Mouse (Mus musculus): ENCODE data around the gene Mlf2.

Gene Mlf2

GRCm38 (mm10) chr6:124936681-124937080 lies 5.5 kb downstream of the Mlf2 start:
- DNase-seq: peak; percentile 69

GRCm38 (mm10) chr6:124937493-124937892 lies 6.3 kb downstream of the Mlf2 start:
- no peak for DNase-seq

- DNase-seq: no peak
These were observed 7.4 kb downstream of the Mlf2 start for GRCm38 (mm10) chr6:124938554-124938953.

GRCm38 (mm10) chr6:124941679-124942078 lies 10.5 kb downstream of the Mlf2 start:
- DNase-seq: no peak

- DNase-seq: peak; percentile 74
These were observed 12.3 kb downstream of the Mlf2 start for GRCm38 (mm10) chr6:124943526-124943925.

- no peak for DNase-seq
These were observed 23.0 kb downstream of the Mlf2 start for GRCm38 (mm10) chr6:124953991-124954715.

GRCm38 (mm10) chr6:124955212-124955611 lies 24.0 kb downstream of the Mlf2 start:
- no peak for DNase-seq

- DNase-seq: no peak
These were observed 26.9 kb downstream of the Mlf2 start for GRCm38 (mm10) chr6:124958127-124958526.

GRCm38 (mm10) chr6:124959960-124960359 lies 28.8 kb downstream of the Mlf2 start:
- DNase-seq: no peak

GRCm38 (mm10) chr6:124961021-124961420 lies 29.8 kb downstream of the Mlf2 start:
- DNase-seq: no peak

GRCm38 (mm10) chr6:124964638-124965037 lies 33.5 kb downstream of the Mlf2 start:
- no peak for DNase-seq

GRCm38 (mm10) chr6:124965088-124965719 lies 34.0 kb downstream of the Mlf2 start, which contains the start of gene Cops7a:
Gene Cops7a (minus strand): TSS chr6:124965538.
- DNase-seq: peak; percentile 95

- no peak for DNase-seq
These were observed 34.6 kb downstream of the Mlf2 start for GRCm38 (mm10) chr6:124965747-124966146.

- DNase-seq: peak; percentile 38
These were observed 35.4 kb downstream of the Mlf2 start for GRCm38 (mm10) chr6:124966466-124967118.

GRCm38 (mm10) chr6:124967766-124968165 lies 36.6 kb downstream of the Mlf2 start:
- DNase-seq: peak; percentile 47

Data from cerebellum, adult 9-11 months (tissue).